Mouse (Mus musculus) layer of hippocampus, adult 2 months (tissue): ENCODE measurements at regions not wholly inside any gene's neighbourhood (a gene's known extent, or its start where the extent isn't known, plus 50 kb on each side); places are given as distances from the start of the nearest gene placed in this dataset.
A peak's percentile ranks its signal among the peaks of the same experiment; 100 is the strongest.

Experiments used
- DNase-seq, 2 experiments: peaks; one replicate each; pipeline ENCODE4 v3.0.0; 2022; ENCODE audit warnings: low spot score in 2 of 2
- H3K27ac ChIP-seq: fragments of 200-600 bp; 2 replicates; pipeline ENCODE4 v1.8.1; 2022
- H3K4me3 ChIP-seq: fragments of 200-600 bp; 2 replicates; pipeline ENCODE4 v1.8.1; 2022; ENCODE audit warnings: mild to moderate bottlenecking
- CTCF ChIP-seq: fragments of 200-600 bp; conservative IDR thresholded peaks from 2 replicates; pipeline ENCODE4 v1.8.1; 2022; ENCODE audit warnings: antibody characterized with exemption, mild to moderate bottlenecking, moderate library complexity

- no peak for TF ChIP-seq CTCF
Observed at GRCm38 (mm10) chr3:37934905-37935708, 210.8 kb upstream of the Gm5148 start.

DNA sequence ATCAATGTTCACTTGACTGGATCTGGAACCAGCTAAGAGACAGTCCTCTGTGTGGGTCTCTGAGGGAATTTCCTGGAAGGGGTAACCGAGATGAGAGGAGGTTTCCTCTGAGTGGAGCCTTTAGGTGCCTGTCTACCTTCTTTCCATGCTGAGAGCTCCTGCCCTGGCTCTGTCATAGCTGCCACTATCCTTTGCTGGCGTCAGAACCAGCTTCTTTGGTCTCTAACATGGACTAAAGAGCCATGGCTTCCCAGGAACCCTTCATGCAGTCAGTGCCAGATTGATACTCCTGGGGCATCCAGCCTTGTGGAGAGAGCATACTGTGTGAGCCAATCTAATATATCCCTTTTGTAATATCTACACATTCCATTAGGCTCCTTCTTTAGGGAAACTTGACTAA lies 209.9 kb upstream of the Gm5148 start:
- DNase-seq, result no peak
- no peak for TF ChIP-seq CTCF
- H3K27ac ChIP-seq, result no peak overlapping the region
- H3K4me3 ChIP-seq, result no peak overlapping the region

More at GRCm38 (mm10) chr3:37934905-37935708, 210.8 kb upstream of the Gm5148 start:
- no peak overlapping the region for H3K4me3 ChIP-seq
- no peak for DNase-seq
- no peak overlapping the region for H3K27ac ChIP-seq

DNA sequence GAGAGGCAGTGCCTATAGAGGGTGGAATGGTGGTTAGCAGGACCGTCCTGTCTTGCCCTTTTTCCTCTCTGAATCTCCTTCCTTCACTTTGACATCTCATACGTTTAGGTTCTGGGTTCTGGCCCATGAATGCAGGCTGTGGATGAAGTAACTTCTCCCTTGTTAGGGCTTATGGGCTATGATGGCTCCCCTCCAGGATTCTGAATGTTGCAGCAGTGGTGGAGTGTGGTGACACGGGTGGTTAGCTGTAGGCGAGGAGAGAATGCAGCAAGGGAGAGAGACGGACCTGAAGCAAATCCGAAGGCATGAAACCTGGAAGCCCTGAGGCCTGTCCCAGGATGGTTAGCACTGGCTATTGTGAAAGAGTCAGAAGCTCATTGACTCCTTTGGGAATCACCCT lies 204.4 kb upstream of the Gm5148 start:
- H3K4me3 ChIP-seq, result no peak overlapping the region
- no peak for DNase-seq
- H3K27ac ChIP-seq, result no peak overlapping the region
- TF ChIP-seq CTCF, result no peak

DNA sequence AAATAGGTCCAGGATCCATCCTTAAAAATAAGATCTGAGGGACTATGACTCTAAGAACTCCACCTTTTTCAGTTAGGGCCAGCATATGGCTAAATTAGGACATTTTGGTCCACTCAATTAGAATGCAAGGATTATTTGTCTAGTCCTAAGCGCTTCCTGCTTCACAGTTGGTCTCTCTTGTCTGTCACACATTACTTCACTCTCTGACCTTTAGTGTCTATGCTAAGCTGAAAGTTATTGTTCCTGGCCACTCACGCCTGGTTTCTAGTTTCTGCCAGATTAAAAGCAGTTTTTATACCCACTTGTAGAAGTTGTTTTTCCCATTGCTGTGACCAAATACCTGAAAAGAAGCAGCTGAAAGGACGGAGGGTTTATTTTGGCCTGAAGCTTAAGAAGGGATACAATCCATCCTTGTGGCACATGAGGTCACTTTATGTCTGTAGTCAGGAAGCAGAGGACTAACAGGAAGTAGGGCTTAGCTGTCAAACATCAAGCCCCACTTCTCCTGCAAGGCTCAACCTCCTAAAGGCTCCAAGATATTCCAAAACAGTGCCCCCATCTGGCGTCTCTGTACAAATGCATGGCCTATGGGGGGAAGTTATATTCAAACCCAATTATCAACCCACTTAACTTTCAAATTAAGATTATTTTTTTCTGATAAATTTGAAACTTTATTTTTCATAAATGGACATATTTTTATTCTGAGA lies 195.3 kb upstream of the Gm5148 start:
- no peak for DNase-seq

GRCm38 (mm10) chr3:37916786-37917479 lies 192.6 kb upstream of the Gm5148 start:
- DNase-seq, result no peak
- Histone ChIP-seq H3K4me3 (no peak overlapping the region), H3K27ac (no peak overlapping the region)
- no peak for TF ChIP-seq CTCF

More for the DNA sequence above, 195.3 kb upstream of the Gm5148 start:
- TF ChIP-seq CTCF, result peak; percentile 67
- Histone ChIP-seq H3K4me3 (no peak overlapping the region), H3K27ac (no peak overlapping the region)

DNA sequence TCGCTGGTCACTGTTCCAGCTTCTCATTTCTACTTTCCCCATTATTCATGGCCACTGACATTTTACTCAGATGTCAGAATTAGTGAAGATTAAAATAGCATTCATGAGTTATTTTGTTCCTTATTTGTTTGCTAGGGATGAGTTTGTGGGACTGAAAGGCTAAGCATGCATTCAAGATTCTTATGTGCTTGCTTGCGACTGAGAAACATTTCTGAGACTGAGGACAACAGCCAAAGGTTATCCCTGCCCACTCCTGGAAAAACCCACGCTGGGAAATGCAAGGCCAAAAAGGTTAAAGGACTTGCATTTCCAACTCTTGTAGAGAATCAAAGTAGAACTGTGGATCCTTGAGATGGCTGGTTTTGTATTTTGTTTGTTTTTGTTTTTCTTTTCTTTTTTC lies 192.0 kb upstream of the Gm5148 start:
- H3K4me3 ChIP-seq, result no peak overlapping the region
- no peak for TF ChIP-seq CTCF
- no peak for DNase-seq
- no peak overlapping the region for H3K27ac ChIP-seq

- Histone ChIP-seq H3K27ac (no peak overlapping the region), H3K4me3 (no peak overlapping the region)
- no peak for TF ChIP-seq CTCF
- DNase-seq, result no peak
Observed at GRCm38 (mm10) chr3:37915673-37916072, 191.4 kb upstream of the Gm5148 start.

GRCm38 (mm10) chr3:37914136-37914535 lies 189.8 kb upstream of the Gm5148 start:
- Histone ChIP-seq H3K27ac (no peak overlapping the region), H3K4me3 (no peak overlapping the region)
- DNase-seq, result no peak
- no peak for TF ChIP-seq CTCF

DNA sequence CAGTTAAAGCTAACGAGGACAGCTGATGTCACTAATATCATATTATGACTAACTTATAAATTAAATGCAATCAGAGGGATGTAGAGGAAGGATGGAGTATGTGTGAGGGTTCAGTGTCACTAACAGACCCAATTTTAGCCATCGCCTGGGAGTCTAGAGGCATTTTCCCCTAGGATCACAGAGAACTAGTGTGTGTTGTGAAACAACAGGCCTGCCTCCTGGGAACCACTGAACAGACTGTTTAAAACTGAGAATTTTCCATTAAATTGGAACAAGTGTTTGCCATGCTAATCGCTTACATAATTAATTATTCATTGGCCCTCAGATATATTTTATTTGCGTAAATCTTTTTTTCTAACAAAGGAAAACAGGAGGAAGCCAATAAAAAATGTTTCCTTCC lies 185.5 kb upstream of the Gm5148 start:
- no peak for DNase-seq
- Histone ChIP-seq H3K27ac (no peak overlapping the region), H3K4me3 (no peak overlapping the region)
- TF ChIP-seq CTCF, result no peak

DNA sequence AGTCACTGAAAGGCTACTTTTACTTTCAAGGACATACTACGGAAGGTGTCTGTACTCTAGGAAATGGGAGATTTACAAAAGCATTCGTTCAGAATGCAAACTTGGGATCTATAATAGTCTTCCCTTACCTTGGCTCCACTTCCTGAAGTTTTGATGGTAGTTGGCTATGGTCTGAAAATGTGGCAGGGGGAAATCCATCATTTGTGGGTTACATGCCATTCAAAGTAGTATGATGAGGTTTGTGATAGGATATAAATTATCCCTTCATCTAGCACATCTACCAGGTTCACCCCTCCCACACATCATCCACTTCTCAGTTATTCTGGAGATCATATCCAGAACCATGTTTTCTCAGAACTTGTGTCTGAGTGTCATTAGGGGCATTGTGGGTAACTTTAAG lies 184.7 kb upstream of the Gm5148 start:
- no peak for TF ChIP-seq CTCF
- Histone ChIP-seq H3K4me3 (no peak overlapping the region), H3K27ac (no peak overlapping the region)
- no peak for DNase-seq

DNA sequence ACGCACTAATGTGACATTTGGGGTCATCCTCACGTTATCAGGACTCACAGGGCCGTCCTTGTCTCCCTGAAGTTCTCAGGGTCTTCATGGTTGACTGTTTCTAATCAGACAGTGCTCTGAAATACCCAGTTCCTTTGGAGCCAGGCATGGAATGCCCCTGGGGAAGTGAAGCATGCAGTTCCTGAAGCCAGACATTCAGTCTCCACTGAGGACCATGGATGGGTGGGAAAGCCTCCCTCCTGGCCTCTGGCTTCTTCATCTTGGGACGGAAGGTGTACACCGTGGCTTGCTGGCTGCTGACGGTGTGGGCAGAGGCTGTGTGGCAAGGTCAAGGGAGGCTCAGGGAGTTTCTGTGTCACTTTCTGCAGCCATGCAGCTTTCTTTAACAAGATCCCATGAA lies 184.2 kb upstream of the Gm5148 start:
- no peak for DNase-seq
- Histone ChIP-seq H3K27ac (no peak overlapping the region), H3K4me3 (no peak overlapping the region)
- no peak for TF ChIP-seq CTCF

DNA sequence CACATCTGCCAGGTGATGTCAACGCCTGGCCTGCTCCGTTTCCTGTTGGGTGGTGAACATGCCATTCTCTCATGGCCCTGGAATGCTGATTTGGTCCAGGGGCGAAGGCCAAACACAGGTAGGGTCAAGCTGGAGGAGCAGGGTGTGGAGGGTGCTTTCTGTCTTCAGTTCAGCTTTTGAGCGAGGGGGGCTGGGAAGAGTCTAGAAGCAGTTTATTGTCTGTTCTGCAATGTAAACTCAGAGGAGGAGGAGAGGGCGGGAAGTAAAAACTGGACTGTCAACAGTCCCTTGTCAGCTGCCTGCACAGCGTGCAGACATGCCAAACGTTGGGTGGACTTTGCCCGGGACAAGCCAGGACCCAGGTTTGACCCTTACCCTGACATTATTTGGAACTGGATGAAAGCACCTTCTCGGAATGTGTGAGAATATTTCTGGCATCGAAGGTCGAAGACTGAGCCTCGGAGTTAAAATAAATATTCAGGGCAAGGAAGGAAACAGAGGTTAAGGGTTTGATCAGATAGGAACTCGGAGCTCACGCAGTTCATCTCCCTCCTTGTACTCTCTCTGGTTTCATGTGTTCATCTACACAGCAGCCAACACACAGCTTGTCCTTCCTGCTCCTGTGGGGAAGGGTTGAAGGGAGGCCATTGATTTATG lies 183.3 kb upstream of the Gm5148 start:
- no peak for TF ChIP-seq CTCF
- no peak overlapping the region for H3K27ac ChIP-seq
- no peak overlapping the region for H3K4me3 ChIP-seq
- DNase-seq, result no peak

GRCm38 (mm10) chr3:37906806-37907251 lies 182.5 kb upstream of the Gm5148 start:
- no peak for TF ChIP-seq CTCF
- DNase-seq, result no peak
- Histone ChIP-seq H3K4me3 (no peak overlapping the region), H3K27ac (no peak overlapping the region)
